Mouse (Mus musculus) lung, embryonic 16.5 days (tissue): Measurements from ENCODE around the gene Mms19. TPM values are rescaled to one million over a fixed set of nuclear protein-coding genes. Genes with fewer than 3 reads are reported as not detected.

ENCODE experiments used
- ATAC-seq: fragments of 200-750 bp; cut with Nextera tagmentation; 2 replicates; pipeline ENCODE4 v1.8.0; 2017; ENCODE audit warnings: low read depth, mild to moderate bottlenecking, moderate library complexity
- H3K27ac ChIP-seq: fragments of 300-500 bp; sonication (generic); 2 replicates; pipeline ENCODE4 v1.5.1; 2014; ENCODE audit warnings: mild to moderate bottlenecking, control low read depth, low read length
- H3K27me3 ChIP-seq: fragments of 300-500 bp; sonication (generic); 2 replicates; pipeline ENCODE4 v1.6.1; 2014; ENCODE audit warnings: low read depth, low read length, mixed read lengths; ENCODE audit not compliant: control insufficient read depth, insufficient read depth
- H3K36me3 ChIP-seq: fragments of 300-500 bp; sonication (generic); 2 replicates; pipeline ENCODE4 v1.6.1; 2014; ENCODE audit warnings: low read length; ENCODE audit not compliant: control insufficient read depth, insufficient read depth
- H3K4me1 ChIP-seq: fragments of 300-500 bp; sonication (generic); replicated peaks from 2 replicates; pipeline ENCODE4 v1.6.1; 2014; ENCODE audit warnings: low read length, mixed read lengths; ENCODE audit not compliant: control insufficient read depth, insufficient read depth
- H3K4me2 ChIP-seq: fragments of 300-500 bp; sonication (generic); 2 replicates; pipeline ENCODE4 v1.6.1; 2014; ENCODE audit warnings: low read depth, low read length, control low read depth
- H3K4me3 ChIP-seq: fragments of 300-500 bp; sonication (generic); 2 replicates; pipeline ENCODE4 v1.5.1; 2014; ENCODE audit warnings: mild to moderate bottlenecking, low read length, control low read depth
- H3K9ac ChIP-seq: fragments of 300-500 bp; sonication (generic); 2 replicates; pipeline ENCODE4 v1.6.1; 2014; ENCODE audit warnings: low read length, control low read depth
- H3K9me3 ChIP-seq: fragments of 300-500 bp; sonication (generic); 2 replicates; pipeline ENCODE4 v1.6.1; 2016; ENCODE audit warnings: low read length; ENCODE audit not compliant: control insufficient read depth
- WGBS: fragments of 180-500 bp; shearing (Covaris S2); extraction: QIAGEN DNeasy Blood & Tissue Kit; methylation state at CpG from one replicate; pipeline ENCODE4 v1.1.7; 2014; 5-methylcytosine and 5-hydroxymethylcytosine counted together
- polyA plus RNA-seq: library from polyadenylated mRNA; unstranded; fragments of >200 nt; fragmentation: Nextera tagmentation; extraction: Ambion mirVana; gene quantifications from 2 replicates; pipeline ENCODE4 v1.2.1, GENCODE M21; 2015

Mms19 gene
- polyA plus RNA-seq, 1 experiment from 2014 or later: 31.8 TPM

GRCm38 (mm10) chr19:41973891-41974794 is 6.8 kb downstream of the Mms19 start:
- no peaks in the 10 kb centered on the region for H3K9me3 ChIP-seq
- no peak overlapping the region for H3K27ac ChIP-seq
- H3K27me3 ChIP-seq: no peaks in the 10 kb centered on the region
- no peak overlapping the region for H3K4me3 ChIP-seq
- 0 out of 2 replicates have a peak overlapping the region, but pooled peaks have one; percentile 7 for H3K9ac ChIP-seq
- H3K4me2 ChIP-seq: no peak overlapping the region
- H3K4me1 ChIP-seq: no peaks in the 10 kb centered on the region
- ATAC-seq: no peak
- WGBS: 68% methylated on average over 13 of the region's 13 CpGs
- peaks cover 3% of the 10 kb centered on the region; the same call in 1 of the 2 replicates for H3K36me3 ChIP-seq

GRCm38 (mm10) chr19:41969618-41970017 is 11.3 kb downstream of the Mms19 start:
- Histone ChIP-seq H3K4me3 (no peak overlapping the region), H3K27ac (no peak overlapping the region), H3K4me2 (no peak overlapping the region), H3K4me1 (no peaks in the 10 kb centered on the region), H3K36me3 (peaks cover 17% of the 10 kb centered on the region), H3K27me3 (no peaks in the 10 kb centered on the region), H3K9me3 (no peaks in the 10 kb centered on the region), H3K9ac (no peak overlapping the region)
- WGBS: 92% methylated on average over 7 of the region's 7 CpGs
- no peak for ATAC-seq

GRCm38 (mm10) chr19:41953574-41953973 is 27.4 kb downstream of the Mms19 start:
- Histone ChIP-seq H3K27me3 (no peaks in the 10 kb centered on the region), H3K4me1 (no peaks in the 10 kb centered on the region), H3K4me2 (no peak overlapping the region), H3K36me3 (peaks cover 51% of the 10 kb centered on the region), H3K27ac (no peak overlapping the region), H3K9me3 (no peaks in the 10 kb centered on the region), H3K4me3 (no peak overlapping the region), H3K9ac (no peak overlapping the region)
- no peak for ATAC-seq
- WGBS: 91% methylated on average over 3 of the region's 3 CpGs

- Histone ChIP-seq H3K36me3 (peaks cover 48% of the 10 kb centered on the region), H3K27me3 (no peaks in the 10 kb centered on the region), H3K4me1 (no peaks in the 10 kb centered on the region), H3K27ac (no peak overlapping the region), H3K9me3 (no peaks in the 10 kb centered on the region), H3K4me3 (no peak overlapping the region), H3K4me2 (no peak overlapping the region), H3K9ac (no peak overlapping the region)
- WGBS: 73% methylated on average over 4 of the region's 4 CpGs
- no peak for ATAC-seq
These were observed 28.7 kb downstream of the Mms19 start for GRCm38 (mm10) chr19:41952287-41952686.

GRCm38 (mm10) chr19:41943841-41944240 is 37.1 kb downstream of the Mms19 start:
- H3K9ac ChIP-seq: no peak overlapping the region
- H3K4me2 ChIP-seq: no peak overlapping the region
- WGBS: 83% methylated on average over 7 of the region's 7 CpGs
- peaks cover 58% of the 10 kb centered on the region for H3K36me3 ChIP-seq
- no peak overlapping the region for H3K4me3 ChIP-seq
- no peak for ATAC-seq
- no peaks in the 10 kb centered on the region for H3K9me3 ChIP-seq
- H3K27me3 ChIP-seq: no peaks in the 10 kb centered on the region
- H3K27ac ChIP-seq: no peak overlapping the region
- H3K4me1 ChIP-seq: no peaks in the 10 kb centered on the region

- no peaks in the 10 kb centered on the region for H3K27me3 ChIP-seq
- 82% methylated on average over 5 of the region's 5 CpGs for WGBS
- peaks cover 9% of the 10 kb centered on the region for H3K4me1 ChIP-seq
- H3K4me3 ChIP-seq: no peak overlapping the region
- H3K9me3 ChIP-seq: no peaks in the 10 kb centered on the region
- H3K4me2 ChIP-seq: no peak overlapping the region
- peaks cover 29% of the 10 kb centered on the region for H3K36me3 ChIP-seq
- no peak overlapping the region for H3K27ac ChIP-seq
- no peak overlapping the region for H3K9ac ChIP-seq
- ATAC-seq: no peak
These were observed 42.4 kb downstream of the Mms19 start for GRCm38 (mm10) chr19:41938539-41938938.

- no peak overlapping the region for H3K27ac ChIP-seq
- H3K9ac ChIP-seq: no peak overlapping the region
- no peak overlapping the region for H3K4me3 ChIP-seq
- no peak overlapping the region for H3K4me2 ChIP-seq
- peaks cover 15% of the 10 kb centered on the region for H3K4me1 ChIP-seq
- H3K36me3 ChIP-seq: peaks cover 14% of the 10 kb centered on the region
- no peak for ATAC-seq
- 76% methylated on average over 1 of the region's 1 CpGs for WGBS
- H3K27me3 ChIP-seq: no peaks in the 10 kb centered on the region
- no peaks in the 10 kb centered on the region for H3K9me3 ChIP-seq
These were observed 45.0 kb downstream of the Mms19 start for GRCm38 (mm10) chr19:41935921-41936320.

GRCm38 (mm10) chr19:41934124-41934523 is 46.8 kb downstream of the Mms19 start:
- Histone ChIP-seq H3K9ac (peak overlapping the region; percentile 89), H3K27me3 (no peaks in the 10 kb centered on the region), H3K4me3 (peak overlapping the region; percentile 96), H3K9me3 (no peaks in the 10 kb centered on the region), H3K36me3 (peaks cover 6% of the 10 kb centered on the region), H3K4me1 (peaks cover 15% of the 10 kb centered on the region), H3K27ac (no peak overlapping the region), H3K4me2 (peak overlapping the region; percentile 72)
- ATAC-seq: no peak
- 31% methylated on average over 6 of the region's 6 CpGs for WGBS

GRCm38 (mm10) chr19:41933179-41934086 is 47.5 kb downstream of the Mms19 start, which contains the start of the genes Exosc1 and Zdhhc16:
TSS of gene Exosc1 (minus strand) at chr19:41933423.
TSS of gene Zdhhc16 (plus strand) at chr19:41933480.
- H3K4me1 ChIP-seq: peaks cover 15% of the 10 kb centered on the region
- peak within 1 kb of the TSS; percentile 90 for H3K4me2 ChIP-seq
- whole genome bisulfite sequencing: under 1% methylated on average over 47 of the region's 47 CpGs
- peak within 1 kb of the TSS; percentile 89 for H3K9ac ChIP-seq
- peak within 1 kb of the TSS; percentile 55 for H3K27ac ChIP-seq
- peak within 1 kb of the TSS; percentile 96 for H3K4me3 ChIP-seq
- ATAC-seq: peak; percentile 100
- H3K27me3 ChIP-seq: no peaks in the 10 kb centered on the region
- H3K36me3 ChIP-seq: peaks cover 8% of the 10 kb centered on the region
- no peaks in the 10 kb centered on the region for H3K9me3 ChIP-seq
